Mouse (Mus musculus): ENCODE measurements around the gene Ddx49.

Ddx49 gene

GRCm38 (mm10) chr8:70316511-70317504 lies 14.5 kb upstream of the Ddx49 start:
- DNase-seq (ENCODE audit: low read depth, low spot score), result peak; percentile 89

DNA sequence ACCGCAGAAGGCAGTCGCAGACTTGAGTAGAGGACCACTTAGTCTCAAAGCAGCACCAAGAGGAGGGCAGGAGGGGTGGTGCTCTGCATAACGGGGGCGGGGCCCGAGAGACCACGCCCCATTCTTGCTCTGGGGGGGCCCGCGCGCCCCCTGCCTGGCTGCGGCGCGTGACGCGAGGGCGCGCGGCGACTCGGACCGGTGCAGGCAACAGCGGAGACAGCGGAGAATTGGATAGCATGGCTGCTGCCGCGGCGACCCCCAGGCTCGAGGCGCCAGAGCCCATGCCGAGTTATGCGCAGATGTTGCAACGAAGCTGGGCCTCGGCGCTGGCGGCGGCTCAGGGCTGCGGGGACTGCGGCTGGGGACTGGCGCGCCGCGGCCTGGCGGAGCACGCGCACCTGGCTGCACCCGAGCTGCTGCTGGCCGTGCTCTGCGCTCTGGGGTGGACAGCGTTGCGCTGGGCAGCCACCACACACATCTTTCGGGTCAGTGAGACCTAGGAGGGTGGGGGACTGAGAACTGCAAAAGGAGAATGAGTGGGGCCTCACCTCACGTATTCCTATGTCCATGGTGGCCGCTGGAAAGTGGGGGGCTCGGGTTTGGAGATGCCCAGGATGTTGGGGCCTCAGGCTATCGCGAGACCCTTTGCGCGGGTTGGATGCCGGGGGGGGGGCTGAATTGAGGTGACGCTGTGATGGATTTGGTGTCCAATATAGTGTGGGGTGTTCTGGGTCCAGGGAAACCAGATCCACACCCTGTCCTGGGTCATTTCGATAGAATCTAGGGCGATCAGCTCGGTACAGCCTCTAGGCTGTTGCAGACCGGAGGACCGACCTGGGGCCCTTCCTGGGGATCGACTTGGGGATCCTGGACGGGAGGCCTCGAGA lies 13.6 kb upstream of the Ddx49 start, which contains the start of gene Cers1:
Gene Cers1 (plus strand): TSS at position 152 of the 887 bp plus-strand sequence.
- DNase-seq (ENCODE audit: low read depth, low spot score), result peak; percentile 68

DNA sequence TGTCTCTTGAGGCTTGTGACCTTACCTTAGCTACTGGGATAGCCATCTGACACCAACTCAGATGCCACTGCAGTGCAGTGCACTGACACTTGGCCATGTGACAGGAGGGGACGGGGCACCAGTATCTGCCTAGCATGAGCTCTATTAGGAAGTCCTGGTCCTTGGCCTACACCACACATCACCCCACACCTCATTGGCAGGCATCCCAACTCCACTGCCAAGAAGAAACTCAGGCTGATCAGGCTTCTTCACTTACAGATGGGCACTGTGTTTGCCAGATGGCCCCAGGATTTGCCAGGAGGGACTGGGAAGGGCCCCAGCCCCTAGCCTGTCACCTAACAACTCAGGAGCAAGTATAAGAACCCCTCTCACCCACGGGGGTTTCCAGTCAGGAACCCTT lies 11.1 kb upstream of the Ddx49 start:
- no peak for DNase-seq (ENCODE audit: low read depth, low spot score)

GRCm38 (mm10) chr8:70309311-70309710 lies 7.0 kb upstream of the Ddx49 start:
- peak; percentile 77 for DNase-seq (ENCODE audit: low read depth, low spot score)

DNA sequence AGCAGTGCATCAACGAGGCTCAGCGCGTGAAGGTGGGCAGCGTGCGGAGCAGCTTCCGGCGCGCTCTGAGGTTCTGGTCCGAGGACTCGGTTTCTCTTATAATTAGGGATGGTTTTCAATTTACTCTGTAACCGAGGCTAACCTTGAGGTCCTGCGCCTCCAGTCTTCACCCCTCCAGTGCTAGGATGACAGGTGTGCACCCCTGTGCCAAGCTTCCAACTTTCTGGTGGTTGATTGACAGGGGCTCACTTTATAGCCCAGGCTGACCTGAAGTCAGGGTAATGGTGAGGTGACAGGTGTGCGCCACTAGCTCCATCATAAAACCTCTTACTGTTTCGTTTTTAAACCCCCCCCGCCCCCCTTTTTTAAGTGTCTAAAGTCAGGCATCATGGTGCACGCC lies 612 bp upstream of the Ddx49 start:
- no peak for DNase-seq (ENCODE audit: low read depth, low spot score)

DNA sequence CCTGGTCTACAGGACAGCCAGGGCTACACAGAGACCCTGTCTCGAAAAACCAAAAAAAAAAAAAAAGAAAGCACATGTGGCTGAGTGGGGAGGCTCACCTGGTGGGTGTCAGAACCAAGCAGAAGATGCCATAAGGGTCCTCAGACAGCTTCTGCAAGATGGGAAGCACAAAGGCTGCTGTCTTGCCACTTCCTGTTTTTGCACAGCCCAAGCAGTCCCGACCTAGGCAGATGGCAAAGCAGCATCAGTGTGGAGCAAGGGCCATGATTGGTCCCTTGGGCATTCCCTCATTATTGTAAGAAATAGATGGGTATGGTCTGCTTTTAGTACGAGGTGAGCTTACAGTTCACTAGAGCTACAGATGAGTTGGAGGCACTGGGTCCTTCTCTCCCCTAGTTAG lies 1.4 kb downstream of the Ddx49 start:
- DNase-seq (ENCODE audit: low read depth, low spot score), result no peak

GRCm38 (mm10) chr8:70293988-70294405 lies 8.3 kb downstream of the Ddx49 start:
- no peak for DNase-seq (ENCODE audit: low read depth, low spot score)

- DNase-seq (ENCODE audit: low read depth, low spot score), result peak; percentile 77
Observed at GRCm38 (mm10) chr8:70286737-70287136, 15.6 kb downstream of the Ddx49 start.

GRCm38 (mm10) chr8:70285304-70285703 lies 17.0 kb downstream of the Ddx49 start:
- DNase-seq (ENCODE audit: low read depth, low spot score), result no peak

DNA sequence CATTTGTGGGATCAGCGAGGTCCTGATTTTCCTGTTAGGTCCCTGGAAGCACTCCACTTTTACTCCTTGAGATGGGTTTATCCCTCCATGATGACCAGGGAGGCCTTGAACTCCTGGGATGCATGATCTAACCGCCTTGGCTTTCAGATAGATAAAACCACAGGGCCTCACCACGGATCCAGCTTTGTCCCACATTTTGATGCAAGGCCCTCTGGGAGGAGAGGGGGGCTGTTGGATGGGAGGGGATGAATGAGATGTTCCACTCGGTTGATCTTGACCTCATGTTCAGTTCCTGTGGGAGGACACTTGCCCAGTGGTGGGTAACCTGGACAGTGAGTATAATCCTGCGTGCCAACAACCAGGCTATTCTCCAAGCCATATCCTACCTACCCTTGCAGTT lies 17.9 kb downstream of the Ddx49 start:
- DNase-seq (ENCODE audit: low read depth, low spot score), result no peak

DNA sequence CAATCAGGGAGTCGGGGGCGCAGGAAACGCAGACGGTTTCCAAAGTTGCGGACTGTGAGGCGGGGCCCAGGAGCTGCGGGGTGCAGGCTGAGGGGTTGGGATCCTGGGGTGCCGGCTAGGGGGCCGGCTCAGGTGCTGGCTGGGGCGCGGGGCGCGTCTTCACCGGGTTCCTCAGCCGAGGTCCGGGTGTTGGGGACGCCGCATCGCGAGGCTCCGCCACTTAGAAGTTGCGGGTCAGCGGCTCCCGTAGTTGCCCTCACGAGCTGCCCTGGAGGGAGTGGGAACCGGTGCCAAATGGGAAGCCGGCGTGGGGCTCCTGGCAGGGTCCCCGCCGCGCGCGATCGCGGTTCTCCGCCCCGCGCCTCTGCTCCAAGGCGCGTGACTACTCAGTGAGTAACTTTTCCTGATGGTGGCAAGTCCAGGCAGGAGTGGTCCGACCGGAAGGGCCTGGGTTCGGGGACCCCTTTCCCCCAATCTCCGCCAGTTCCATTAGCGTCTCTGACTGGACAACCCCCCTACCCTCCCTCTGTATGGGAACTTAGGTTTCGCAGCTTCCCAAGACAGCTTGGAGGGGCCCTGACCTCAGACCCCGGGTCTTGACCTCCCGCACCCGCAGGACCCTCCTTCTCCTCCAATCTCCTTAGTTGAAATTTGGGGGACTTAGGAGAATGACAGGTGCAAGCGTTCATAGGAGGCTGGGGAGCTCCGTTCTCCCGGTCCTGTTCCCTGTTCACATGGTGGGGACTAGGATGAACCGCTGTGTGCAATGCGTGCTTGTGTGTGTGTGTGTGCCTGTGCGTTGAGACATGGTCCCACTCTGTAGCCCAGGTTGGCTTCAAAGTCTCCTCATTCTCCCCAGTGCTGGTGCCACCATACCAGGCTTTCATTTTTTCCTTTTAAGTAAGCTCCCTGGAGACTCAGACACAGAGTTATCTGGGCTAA lies 18.9 kb downstream of the Ddx49 start:
- DNase-seq (ENCODE audit: low read depth, low spot score), result peak; percentile 30

- DNase-seq (ENCODE audit: low read depth, low spot score), result peak; percentile 97
Observed at GRCm38 (mm10) chr8:70282603-70283135, 19.6 kb downstream of the Ddx49 start, which contains the start of gene Homer3. TSS of gene Homer3 (plus strand) at chr8:70282827.

GRCm38 (mm10) chr8:70281001-70281400 lies 21.3 kb downstream of the Ddx49 start:
- DNase-seq (ENCODE audit: low read depth, low spot score), result no peak

- DNase-seq (ENCODE audit: low read depth, low spot score), result no peak
Observed at GRCm38 (mm10) chr8:70279266-70279665, 23.0 kb downstream of the Ddx49 start.

DNA sequence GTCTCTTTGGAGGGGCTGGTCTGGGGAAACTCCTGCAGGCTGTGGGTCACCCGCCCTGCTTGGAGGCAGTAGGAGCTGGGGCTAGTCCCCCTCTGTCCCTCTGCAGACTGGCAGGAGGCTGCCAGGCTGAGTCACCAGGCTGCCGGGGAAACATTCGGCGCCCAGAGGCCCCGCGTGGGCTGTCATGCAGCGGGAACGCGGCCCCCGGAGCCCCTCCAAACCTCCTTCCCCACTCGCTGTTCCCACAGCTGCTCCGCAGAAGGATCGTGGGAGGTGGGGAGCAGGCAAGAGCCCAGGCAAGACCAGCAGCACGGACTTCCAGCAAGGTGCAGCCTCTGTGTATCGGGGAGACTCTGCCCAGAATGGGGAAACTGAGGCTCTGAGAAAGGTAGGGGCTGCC lies 24.1 kb downstream of the Ddx49 start:
- DNase-seq (ENCODE audit: low read depth, low spot score), result no peak

DNA sequence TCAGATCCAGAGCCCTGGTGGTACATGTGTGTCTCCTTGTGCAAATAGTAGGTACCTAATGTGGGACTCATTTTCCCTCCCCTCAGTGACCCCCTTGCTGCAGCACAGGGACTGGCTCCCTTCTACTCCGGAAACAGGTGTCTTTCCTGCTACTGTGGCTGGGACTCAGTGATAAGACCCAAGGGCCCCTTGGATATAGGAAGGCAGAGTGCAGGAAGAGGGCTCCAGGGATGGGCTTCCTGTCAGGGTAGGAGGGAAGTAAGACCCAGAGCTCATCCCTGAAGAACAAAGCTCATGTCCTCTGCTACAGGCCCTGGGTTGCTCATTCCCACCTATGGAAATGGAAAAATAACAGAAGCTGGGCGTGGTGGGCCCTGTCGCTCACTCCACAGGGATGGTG lies 25.8 kb downstream of the Ddx49 start:
- no peak for DNase-seq (ENCODE audit: low read depth, low spot score)

- DNase-seq (ENCODE audit: low read depth, low spot score), result peak; percentile 88
Observed at GRCm38 (mm10) chr8:70274350-70274749, 27.9 kb downstream of the Ddx49 start.

GRCm38 (mm10) chr8:70272949-70273348 lies 29.3 kb downstream of the Ddx49 start:
- DNase-seq (ENCODE audit: low read depth, low spot score), result peak; percentile 76

GRCm38 (mm10) chr8:70268799-70269565 lies 33.3 kb downstream of the Ddx49 start:
- peak; percentile 70 for DNase-seq (ENCODE audit: low read depth, low spot score)

GRCm38 (mm10) chr8:70268311-70268710 lies 34.0 kb downstream of the Ddx49 start:
- no peak for DNase-seq (ENCODE audit: low read depth, low spot score)
